Mouse (Mus musculus): ENCODE results near the gene Ubox5.

Gene Ubox5

DNA sequence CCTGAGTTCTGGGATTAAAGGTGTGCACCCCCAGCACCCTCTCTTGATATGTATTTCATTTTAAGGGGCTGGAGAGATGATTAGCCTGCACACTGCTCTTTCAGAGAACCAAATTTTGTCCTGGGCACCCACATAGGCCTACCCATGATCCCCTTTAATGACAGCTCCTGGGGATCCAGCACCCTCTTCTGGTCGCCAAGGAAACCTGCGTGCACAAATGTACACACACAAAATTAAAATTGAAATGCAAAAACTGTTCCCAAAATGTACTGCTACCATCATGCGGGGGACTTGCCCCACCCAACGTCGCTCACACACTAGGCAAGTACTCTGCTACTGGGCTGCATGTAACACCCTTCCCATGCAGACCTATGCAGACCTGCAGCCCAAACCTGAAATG, 54.9 kb downstream of the Ubox5 start:
- no peak for DNase-seq

DNA sequence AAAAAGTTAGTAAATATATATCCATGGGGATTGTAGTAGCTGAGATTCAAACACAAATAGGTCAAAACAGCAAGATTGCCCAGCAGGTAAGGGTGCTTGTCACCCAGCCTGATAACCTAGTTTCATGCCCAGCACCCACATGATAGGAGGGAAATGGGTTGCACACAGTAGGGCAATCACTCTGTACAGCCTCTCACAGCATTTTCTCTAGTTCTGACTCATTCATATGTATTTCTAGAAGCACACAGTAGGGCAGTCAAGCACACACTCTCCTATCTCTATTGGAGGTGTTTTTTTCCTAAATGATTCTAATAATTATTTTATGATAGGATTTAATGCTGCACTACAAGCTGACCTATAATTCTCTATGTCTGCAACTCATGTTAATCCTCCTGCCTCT, 59.9 kb downstream of the Ubox5 start:
- DNase-seq = no peak

DNA sequence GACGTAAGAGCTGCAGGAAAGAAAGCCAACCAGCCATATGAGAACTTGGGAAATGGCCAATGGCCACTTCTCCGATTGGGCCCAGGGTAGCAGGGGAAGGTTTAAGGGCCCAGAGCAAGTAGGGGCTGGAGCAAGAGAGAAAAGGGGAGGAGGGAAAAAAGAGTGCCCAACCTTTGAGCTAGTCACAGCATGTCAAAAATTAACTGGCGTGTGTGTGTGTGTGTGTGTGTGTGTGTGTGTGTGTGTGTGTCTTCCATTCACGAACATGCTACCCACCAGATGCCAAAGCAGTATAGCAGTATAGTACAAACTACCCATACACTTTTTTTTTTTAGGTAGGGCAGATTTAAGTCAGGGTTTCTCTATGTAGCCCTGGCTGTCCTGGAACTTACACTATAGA, 60.9 kb downstream of the Ubox5 start:
- no peak for DNase-seq

DNA sequence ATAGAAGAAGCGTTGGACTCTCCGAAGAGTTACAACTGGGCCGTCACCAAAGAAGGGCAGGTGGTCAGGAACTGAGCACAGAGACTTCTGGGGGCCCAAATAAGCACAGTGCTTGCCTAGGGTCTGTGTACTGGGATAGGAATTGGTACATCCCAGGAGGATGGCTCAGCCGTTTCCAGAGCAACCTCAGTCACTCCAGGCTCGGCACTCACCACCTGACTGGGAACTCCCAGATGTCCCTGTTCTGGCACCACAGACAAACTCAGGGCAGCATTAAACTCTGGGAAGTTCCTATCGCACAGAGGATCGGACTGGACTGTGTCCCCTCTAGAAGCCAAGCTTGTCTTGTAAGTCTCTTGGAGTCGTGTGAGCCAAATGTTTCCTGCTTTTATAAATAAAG, 64.9 kb downstream of the Ubox5 start:
- DNase-seq = no peak

DNA sequence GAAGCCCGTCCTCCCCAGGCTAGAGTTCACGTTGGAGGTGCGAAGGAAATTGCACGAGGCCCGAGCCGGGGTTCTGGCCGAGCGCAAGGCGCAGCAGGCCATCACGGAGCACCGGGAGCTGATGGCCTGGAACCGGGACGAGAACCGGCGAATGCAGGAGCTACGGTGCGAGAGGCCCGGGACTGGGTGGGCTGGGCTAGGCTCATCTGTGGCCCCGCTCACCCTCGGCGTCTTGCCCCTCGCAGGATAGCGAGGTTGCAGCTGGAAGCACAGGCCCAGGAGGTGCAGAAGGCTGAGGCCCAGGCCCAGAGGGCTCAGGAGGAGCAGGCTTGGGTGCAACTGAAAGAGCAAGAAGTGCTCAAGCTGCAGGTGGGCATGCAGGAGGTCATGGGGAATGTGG, 65.8 kb downstream of the Ubox5 start:
- no peak for DNase-seq

DNA sequence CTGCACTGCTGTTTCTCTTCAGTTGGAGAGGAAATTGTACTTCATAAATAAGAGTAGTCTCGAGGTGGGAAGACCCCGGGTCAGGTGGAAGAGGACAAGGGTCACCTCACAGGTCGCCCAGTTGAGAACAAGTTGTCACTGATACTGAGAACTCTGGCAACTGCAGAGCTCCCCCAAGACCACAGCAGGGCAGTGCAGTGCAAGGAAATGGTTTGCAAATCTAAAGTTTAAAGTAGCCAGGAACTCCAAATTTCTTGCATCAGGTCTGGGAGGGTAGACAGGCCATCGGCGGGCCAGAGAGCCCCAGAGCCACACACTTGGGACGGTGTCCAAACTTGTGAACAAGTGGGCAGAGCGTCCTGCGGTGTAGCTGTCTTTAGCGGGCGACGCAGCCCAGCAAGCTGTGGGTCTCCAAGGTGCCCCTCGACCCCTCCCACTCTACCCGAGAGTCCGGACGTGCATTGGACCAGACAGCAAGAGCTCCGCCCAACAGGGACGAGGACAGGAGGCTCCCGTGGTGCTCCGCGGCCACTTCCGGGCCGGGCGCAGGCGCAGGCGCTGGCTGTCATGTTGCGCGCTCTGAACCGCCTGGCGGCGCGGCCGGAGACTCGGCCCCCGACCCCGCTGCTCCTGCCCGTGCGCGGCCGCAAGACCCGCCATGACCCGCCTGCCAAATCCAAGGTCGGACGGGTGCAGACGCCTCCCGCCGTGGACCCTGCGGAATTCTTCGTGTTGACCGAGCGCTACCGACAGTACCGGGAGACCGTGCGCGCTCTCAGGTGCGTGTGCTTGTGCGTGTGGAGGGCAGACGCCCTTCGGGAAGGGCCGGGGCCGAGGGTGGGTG, 66.4 kb downstream of the Ubox5 start, which contains the start of gene Mrps26:
Mrps26 (plus strand) TSS at position 531 of the 844 bp plus-strand sequence.
- peak; percentile 97 for DNase-seq

DNA sequence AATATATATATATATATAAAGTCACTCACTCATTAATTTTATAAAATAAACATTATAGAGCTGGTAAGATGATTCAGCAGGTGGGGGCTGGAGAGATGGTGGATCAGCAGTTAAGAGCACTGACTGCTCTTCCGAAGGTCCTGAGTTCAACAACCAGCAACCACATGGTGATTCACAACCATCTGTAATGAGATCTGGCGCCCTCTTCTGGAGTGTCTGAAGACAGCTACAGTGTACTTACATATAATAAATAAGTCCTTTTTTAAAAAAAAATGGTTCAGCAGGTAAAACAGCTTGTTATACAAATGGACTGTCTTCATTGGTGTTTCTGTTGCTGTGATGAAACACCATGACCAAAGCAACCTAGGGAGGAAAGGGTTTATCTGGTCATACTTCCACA, 71.8 kb downstream of the Ubox5 start:
- no peak for DNase-seq

DNA sequence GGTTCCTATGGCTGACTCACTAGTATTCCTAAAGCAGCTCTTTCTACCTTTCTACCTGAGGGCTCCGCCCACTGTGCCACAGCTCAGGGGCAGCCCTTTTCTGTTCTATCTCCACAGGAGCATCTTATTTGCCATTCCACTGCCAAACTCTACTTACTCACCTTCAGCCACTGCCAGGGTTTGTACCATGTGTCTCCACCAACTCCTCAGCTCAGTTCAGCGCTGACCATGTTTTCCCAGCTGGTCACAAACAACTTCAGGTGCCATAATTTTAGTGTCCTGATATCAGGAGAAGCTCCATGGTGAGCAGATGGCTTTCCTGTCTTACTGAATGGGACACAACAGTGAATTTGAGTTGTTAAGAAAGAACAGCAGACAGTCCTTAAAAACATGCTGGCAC, 72.4 kb downstream of the Ubox5 start:
- DNase-seq = no peak

DNA sequence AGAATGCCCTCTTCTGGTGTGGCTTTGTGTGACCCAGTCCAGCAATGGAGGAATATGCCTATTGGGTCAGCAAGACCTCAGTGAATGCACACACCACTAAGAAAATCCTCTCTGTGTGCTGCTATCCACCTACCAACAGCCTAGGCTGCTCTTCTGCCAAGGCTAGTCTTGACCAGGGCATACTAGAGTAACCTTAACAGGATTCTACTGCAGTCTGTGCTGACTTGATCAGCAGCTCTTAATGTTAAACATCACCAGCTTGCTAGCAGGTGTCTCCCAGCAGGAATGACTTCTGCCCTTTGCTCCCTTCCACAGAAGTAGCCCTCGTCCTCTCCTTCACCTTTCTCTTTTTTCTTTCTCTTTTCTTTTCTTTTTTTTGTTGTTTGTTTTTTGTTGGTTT, 73.5 kb downstream of the Ubox5 start:
- DNase-seq = no peak

DNA sequence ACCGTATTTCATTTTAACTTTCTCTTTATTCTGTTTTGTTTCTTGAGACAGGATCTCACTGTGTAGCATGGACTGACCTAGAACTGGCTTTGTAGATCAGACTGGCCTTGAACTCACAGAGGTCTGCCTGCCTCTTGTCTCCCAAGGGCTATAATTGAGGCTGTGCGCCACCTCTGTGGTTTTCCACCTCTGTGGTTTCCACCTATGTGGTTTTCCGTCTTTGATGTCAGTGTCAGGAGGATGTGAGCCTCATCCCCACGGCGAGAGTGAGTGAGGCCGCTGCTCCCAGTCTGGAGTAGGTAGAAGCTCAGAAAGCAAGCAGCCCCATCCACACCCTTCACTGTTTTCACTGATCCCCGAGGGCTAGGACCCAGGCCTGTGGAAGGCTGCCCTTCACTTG, 75.0 kb downstream of the Ubox5 start:
- DNase-seq = no peak

DNA sequence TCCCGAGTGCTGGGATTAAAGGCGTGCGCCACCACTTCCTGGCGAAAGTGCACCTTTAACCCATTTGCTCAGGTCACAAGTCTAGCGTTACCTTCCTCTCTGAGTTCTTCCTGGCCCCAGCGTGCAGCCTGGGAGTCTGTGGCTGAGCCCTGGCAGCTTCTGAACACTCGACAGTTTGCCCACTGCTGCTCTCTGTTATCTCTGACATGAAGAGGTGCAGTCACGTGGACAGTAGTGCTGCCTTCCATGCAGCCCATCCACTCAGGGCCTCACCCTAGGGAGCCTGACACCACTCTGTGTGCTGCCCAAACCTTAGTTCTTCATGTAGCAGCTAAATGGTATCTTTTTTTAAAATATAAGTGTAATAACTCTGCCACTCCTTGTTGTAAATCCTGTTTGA, 82.9 kb downstream of the Ubox5 start:
- DNase-seq = no peak

DNA sequence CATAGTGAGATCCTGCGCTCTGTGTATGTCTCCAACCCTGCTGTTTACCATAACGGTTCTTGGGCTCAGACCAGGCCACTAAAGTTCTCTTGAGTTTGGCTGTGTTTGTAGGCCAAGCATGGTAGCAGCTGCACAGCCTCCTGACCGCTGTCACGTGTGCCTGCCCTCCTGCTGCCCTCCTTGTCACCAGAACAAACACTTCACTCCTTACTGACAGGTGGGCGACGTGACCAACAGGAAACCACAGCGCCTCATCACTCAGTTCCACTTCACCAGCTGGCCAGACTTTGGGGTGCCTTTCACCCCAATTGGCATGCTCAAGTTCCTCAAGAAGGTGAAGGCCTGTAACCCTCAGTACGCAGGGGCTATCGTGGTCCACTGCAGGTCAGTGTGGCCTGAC, 89.6 kb downstream of the Ubox5 start:
- no peak for DNase-seq
